Mouse (Mus musculus) liver, embryonic 14.5 days (tissue): Measurements from ENCODE around the gene Tff1. TPM values are rescaled to one million over a fixed set of nuclear protein-coding genes. Genes with fewer than 3 reads are reported as not detected.
A peak's percentile ranks its signal among the peaks of the same experiment; 100 is the strongest.

Source experiments
- ATAC-seq: fragments of 200-750 bp; cut with Nextera tagmentation; 2 replicates; pipeline ENCODE4 v1.8.0; 2017; ENCODE audit warnings: moderate number of reproducible peaks, mild to moderate bottlenecking, moderate library complexity; ENCODE audit not compliant: insufficient read depth
- DNase-seq, 3 experiments: peaks; one replicate each; pipeline ENCODE4 v3.0.0-alpha.2; 2012 to 2013; ENCODE audit warnings: low read depth in 3 of 3, low spot score in 3 of 3
- H3K27ac ChIP-seq: fragments of 300-500 bp; sonication (generic); 2 replicates; pipeline ENCODE4 v1.5.1; 2014; ENCODE audit warnings: moderate library complexity, mild to moderate bottlenecking, control low read depth, inconsistent platforms
- H3K27me3 ChIP-seq: fragments of 300-500 bp; sonication (generic); 2 replicates; pipeline ENCODE4 v1.6.1; 2014; ENCODE audit warnings: mild to moderate bottlenecking, low read length, moderate library complexity; ENCODE audit not compliant: control insufficient read depth, insufficient read depth
- H3K36me3 ChIP-seq: fragments of 300-500 bp; sonication (generic); replicated peaks from 2 replicates; pipeline ENCODE4 v1.6.1; 2014; ENCODE audit warnings: low read depth; ENCODE audit not compliant: control insufficient read depth, insufficient read depth
- H3K4me1 ChIP-seq, 2 experiments: fragments of 200-500 bp in 1 of 2; fragments of 300-500 bp in 1 of 2; sonication (generic) in 1 of 2; replicated peaks; 2 replicates each; pipeline ENCODE4 v1.6.1; 2012 to 2014; ENCODE audit warnings: antibody characterized with exemption in 1 of 2, inconsistent platforms in 1 of 2, low read length in 1 of 2; ENCODE audit not compliant: control insufficient read depth in 2 of 2, insufficient read depth in 2 of 2
- H3K4me2 ChIP-seq: fragments of 300-500 bp; sonication (generic); 2 replicates; pipeline ENCODE4 v1.6.1; 2014; ENCODE audit warnings: low read depth, mild to moderate bottlenecking, control low read depth, moderate library complexity
- H3K4me3 ChIP-seq, 2 experiments: fragments of 200-500 bp in 1 of 2; fragments of 300-500 bp in 1 of 2; sonication (generic) in 1 of 2; 2 replicates each; pipeline ENCODE4 v1.5.1; 2012 to 2014; ENCODE audit warnings: low read depth in 2 of 2, low read length in 2 of 2, mild to moderate bottlenecking in 2 of 2, control low read depth in 1 of 2, inconsistent platforms in 1 of 2, moderate library complexity in 1 of 2; ENCODE audit not compliant: insufficient read depth in 1 of 2
- H3K9ac ChIP-seq: fragments of 300-500 bp; sonication (generic); replicated peaks from 2 replicates; pipeline ENCODE4 v1.6.1; 2014; ENCODE audit warnings: mild to moderate bottlenecking, control low read depth, moderate library complexity
- H3K9me3 ChIP-seq: fragments of 300-500 bp; sonication (generic); 2 replicates; pipeline ENCODE4 v1.6.1; 2016; ENCODE audit warnings: low read length, mixed read lengths; ENCODE audit not compliant: control insufficient read depth
- CTCF ChIP-seq: IDR thresholded peaks from 2 replicates; pipeline ENCODE4 v1.5.1; 2016; ENCODE audit warnings: antibody characterized with exemption, low read depth, control low read depth
- EP300 ChIP-seq: IDR thresholded peaks from 2 replicates; pipeline ENCODE4 v1.6.1; 2016; ENCODE audit warnings: antibody characterized with exemption, low read depth
- WGBS: fragments of 180-500 bp; shearing (Covaris S2); extraction: QIAGEN DNeasy Blood & Tissue Kit; methylation state at CpG from one replicate; pipeline ENCODE4 v1.1.7; 2014; ENCODE audit not compliant: insufficient replicate concordance; 5-methylcytosine and 5-hydroxymethylcytosine counted together
- polyA plus RNA-seq, 2 experiments: library from polyadenylated mRNA; depleted of rRNA in 1 of 2; stranded (reverse) in 1 of 2; unstranded in 1 of 2; fragments of >200 nt; fragmentation: Nextera tagmentation in 1 of 2; extraction: Ambion mirVana in 1 of 2; gene quantifications; 2 replicates each; pipeline versions ENCODE4 v1.2.1 to v1.2.3; 2012 to 2014

Tff1 gene
- polyA plus RNA-seq, 2 experiments: not detected

GRCm38 (mm10) chr17:31145998-31146397, 19.1 kb downstream of the Tff1 start:
- WGBS: 38% methylated on average over 9 of the region's 9 CpGs
- Histone ChIP-seq H3K4me2 (no peak overlapping the region), H3K27me3 (no peaks in the 10 kb centered on the region), H3K4me1 (no peaks in the 10 kb centered on the region), H3K9me3 (no peaks in the 10 kb centered on the region), H3K4me3 (no peak overlapping the region), H3K36me3 (no peaks in the 10 kb centered on the region), H3K27ac (no peak overlapping the region), H3K9ac (no peak overlapping the region)
- DNase-seq (no peak), ATAC-seq (no peak)
- no peak for TF ChIP-seq CTCF
- TF ChIP-seq EP300: no peak

DNA sequence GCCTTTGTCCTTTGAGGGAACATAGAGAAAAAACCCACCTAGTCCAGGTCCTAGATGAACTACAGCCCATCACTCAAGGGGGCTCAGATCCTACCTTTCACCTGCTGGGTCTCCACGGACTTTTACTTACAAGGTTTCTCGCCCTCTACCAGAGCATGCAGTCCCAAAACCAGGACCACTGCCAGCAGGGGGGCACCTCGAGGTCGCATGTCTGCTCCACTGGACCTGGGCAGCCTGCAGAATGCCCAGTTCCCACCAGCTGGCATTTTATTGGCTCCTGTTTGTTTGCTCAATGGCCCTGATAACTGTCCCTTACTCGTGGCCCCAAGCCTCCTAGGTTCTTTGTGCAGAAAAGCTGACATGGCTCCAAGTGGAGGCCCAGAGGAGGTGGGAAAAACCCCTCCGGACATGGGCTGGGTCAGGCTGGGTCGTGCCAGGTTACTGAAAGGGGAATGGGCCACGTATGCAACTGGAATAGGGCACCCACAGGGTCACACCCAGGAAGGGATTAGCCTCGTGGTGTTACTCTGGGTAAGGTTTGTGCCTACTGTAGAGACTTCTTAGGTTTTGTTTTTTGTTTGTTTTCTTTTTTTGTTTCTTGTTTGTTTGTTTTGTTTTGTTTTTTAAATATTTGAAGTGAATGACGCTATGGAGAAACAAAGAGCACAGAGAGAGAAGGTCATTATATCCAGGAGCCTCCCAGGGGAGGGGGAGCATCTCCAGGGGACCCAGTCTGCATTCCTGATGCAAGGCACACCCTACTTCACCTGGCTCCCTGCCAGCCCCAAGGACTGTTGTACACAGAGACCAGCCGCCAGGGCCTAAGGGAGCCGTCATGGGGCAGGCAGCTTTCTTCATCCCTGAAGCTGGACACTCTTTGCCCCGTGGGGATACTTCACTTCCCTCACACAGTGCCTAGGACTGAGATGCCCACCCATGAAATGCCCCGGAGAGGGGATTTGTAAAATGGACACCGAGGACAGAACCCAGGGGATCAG, 20.7 kb downstream of the Tff1 start, which contains the start of gene Tff2:
Gene Tff2 (minus strand): TSS at position 243 of the 998 bp plus-strand sequence.
- no peak within 1 kb of the TSS for H3K9ac ChIP-seq
- no peak within 1 kb of the TSS for H3K4me3 ChIP-seq
- no peaks in the 10 kb centered on the region for H3K4me1 ChIP-seq
- H3K27me3 ChIP-seq: no peaks in the 10 kb centered on the region
- no peak within 1 kb of the TSS for H3K4me2 ChIP-seq
- no peaks in the 10 kb centered on the region for H3K9me3 ChIP-seq
- WGBS: 58% methylated on average over 15 of the region's 15 CpGs
- DNase-seq (no peak), ATAC-seq (no peak)
- no peak within 1 kb of the TSS for H3K27ac ChIP-seq
- TF ChIP-seq EP300 (no peak), CTCF (no peak)
- H3K36me3 ChIP-seq: no peaks in the 10 kb centered on the region

DNA sequence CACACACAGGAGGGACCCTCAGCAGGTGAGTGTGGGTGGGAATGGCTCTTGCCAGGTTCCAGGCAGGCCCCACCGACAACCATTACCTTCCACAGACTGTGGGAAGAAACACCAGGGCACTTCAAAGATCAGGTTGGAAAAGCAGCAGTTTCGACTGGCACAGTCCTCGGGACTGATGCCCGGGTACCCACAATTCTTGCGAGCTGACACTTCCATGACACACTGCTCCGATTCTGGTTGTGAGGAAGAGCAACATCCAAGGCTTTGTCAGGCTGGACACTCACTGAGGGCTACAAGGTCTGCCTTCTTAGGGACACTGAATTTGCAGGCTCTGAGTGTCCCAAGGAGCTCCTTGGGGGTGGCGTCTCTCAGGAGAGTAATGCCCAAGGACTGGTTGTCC, 23.0 kb downstream of the Tff1 start:
- TF ChIP-seq CTCF (no peak), EP300 (no peak)
- 70% methylated on average over 7 of the region's 7 CpGs for WGBS
- ATAC-seq (no peak), DNase-seq (no peak)
- no peaks in the 10 kb centered on the region for H3K36me3 ChIP-seq
- no peak overlapping the region for H3K4me2 ChIP-seq
- H3K4me1 ChIP-seq: no peaks in the 10 kb centered on the region
- no peak overlapping the region for H3K27ac ChIP-seq
- no peak overlapping the region for H3K4me3 ChIP-seq
- no peak overlapping the region for H3K9ac ChIP-seq
- no peaks in the 10 kb centered on the region for H3K27me3 ChIP-seq
- H3K9me3 ChIP-seq: no peaks in the 10 kb centered on the region

- H3K27ac ChIP-seq: no peak overlapping the region
- TF ChIP-seq CTCF (peak; percentile 86), EP300 (no peak)
- H3K4me3 ChIP-seq: no peak overlapping the region
- ATAC-seq: no peak
- no peaks in the 10 kb centered on the region for H3K27me3 ChIP-seq
- 13% methylated on average over 5 of the region's 5 CpGs for WGBS
- H3K4me2 ChIP-seq: no peak overlapping the region
- no peaks in the 10 kb centered on the region for H3K9me3 ChIP-seq
- no peaks in the 10 kb centered on the region for H3K36me3 ChIP-seq
- peak in 2 of 3 experiments; percentile 40 to 43 for DNase-seq
- no peak overlapping the region for H3K9ac ChIP-seq
- H3K4me1 ChIP-seq: peaks cover 0 to 4% of the 10 kb centered on the region in 2 experiments; a peak in 1 of 4 replicates
Observed at GRCm38 (mm10) chr17:31138398-31138797, 26.7 kb downstream of the Tff1 start.

DNA sequence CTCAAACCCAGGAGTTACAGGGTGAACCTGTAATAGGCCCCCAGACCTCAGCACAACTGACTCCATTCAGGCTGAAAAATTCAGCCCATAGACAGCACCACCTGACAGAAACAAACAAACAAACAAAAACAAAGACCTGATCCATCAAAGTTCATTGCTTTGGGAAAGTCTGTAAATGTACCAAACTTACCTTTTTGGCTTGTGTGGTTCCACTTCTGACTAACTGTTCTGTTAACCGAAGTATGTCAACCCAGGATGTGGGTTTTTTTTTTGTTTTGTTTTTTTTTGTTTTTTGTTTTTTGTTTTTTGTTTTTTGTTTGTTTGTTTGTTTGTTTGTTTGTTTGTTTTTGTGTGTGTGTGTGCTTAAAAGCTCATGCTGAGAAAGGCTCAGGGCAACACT, 28.3 kb downstream of the Tff1 start:
- no peak for TF ChIP-seq CTCF
- TF ChIP-seq EP300: no peak
- WGBS: 51% methylated on average over 1 of the region's 1 CpGs
- DNase-seq (no peak), ATAC-seq (no peak)
- H3K9me3 ChIP-seq: no peaks in the 10 kb centered on the region
- H3K27ac ChIP-seq: no peak overlapping the region
- H3K9ac ChIP-seq: no peak overlapping the region
- peaks cover 0 to 4% of the 10 kb centered on the region in 2 experiments; a peak in 1 of 4 replicates for H3K4me1 ChIP-seq
- H3K27me3 ChIP-seq: no peaks in the 10 kb centered on the region
- no peaks in the 10 kb centered on the region for H3K36me3 ChIP-seq
- no peak overlapping the region for H3K4me3 ChIP-seq
- H3K4me2 ChIP-seq: no peak overlapping the region
